Mouse (Mus musculus) embryonic fibroblast, embryonic 13.5 days (primary cell): ENCODE data around the gene Cox8b.

Experiments used
- CTCF ChIP-seq: IDR thresholded peaks from 2 replicates; pipeline ENCODE4 v1.5.1; 2011; ENCODE audit warnings: mild to moderate bottlenecking, control low read depth, low read length, moderate library complexity, borderline replicate concordance; ENCODE audit not compliant: insufficient read depth
- POLR2A ChIP-seq: IDR thresholded peaks from 2 replicates; pipeline ENCODE4 v1.6.1; 2011; ENCODE audit warnings: low read depth, mild to moderate bottlenecking, control low read depth, low read length, moderate library complexity

DNA sequence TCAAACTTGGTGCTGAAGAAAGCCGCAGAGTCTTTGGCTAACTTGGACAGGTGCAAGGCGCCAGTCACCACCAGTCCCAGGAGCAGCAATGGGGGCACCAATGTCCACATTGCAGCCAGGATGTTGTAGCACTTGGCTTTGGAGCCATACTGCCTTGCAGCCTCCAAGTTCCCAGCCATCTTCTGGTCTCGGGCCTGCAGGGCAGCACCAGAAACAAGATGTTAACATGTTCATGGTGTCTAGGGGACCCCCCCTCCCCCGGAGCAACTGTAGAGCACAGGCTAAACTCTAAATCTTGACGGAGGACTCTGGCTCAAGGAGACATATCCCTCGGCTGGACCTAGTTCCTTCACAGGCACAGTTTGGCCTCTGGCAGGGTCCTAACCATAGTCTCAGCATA is 49.0 kb upstream of the Cox8b start:
- TF ChIP-seq POLR2A (no peak), CTCF (no peak)
